Mouse (Mus musculus) heart, embryonic 16.5 days (tissue): ENCODE results near the gene Rab35. TPM values are rescaled to one million over a fixed set of nuclear protein-coding genes. Genes with fewer than 3 reads are reported as not detected.

Experiments used
- microRNA-seq: library from miRNA; unstranded; fragments of <30 nt; microRNA quantifications from one replicate; pipeline ENCODE4, GENCODE M21; 2017
- polyA plus RNA-seq: library from polyadenylated mRNA; unstranded; fragments of >200 nt; fragmentation: Nextera tagmentation; extraction: Ambion mirVana; gene quantifications from 2 replicates; pipeline ENCODE4 v1.2.1, GENCODE M21; 2015

Rab35 gene
- polyA plus RNA-seq, 1 experiment from 2014 or later = 11.0 TPM

Small RNA genes within 50 kb of the gene (microRNA-seq; reads per million reads assigned to microRNA genes)
- not detected for gene Mir7030

Other genes starting within 250 kb of the Rab35 start
- gene Msi1, start 202.3 kb upstream of the Rab35 start, polyA plus RNA-seq = 1.1 and 1.8 TPM in 2 replicates
- 0.46 and 0.92 TPM in 2 replicates for gene Pla2g1b, start 165.6 kb upstream of the Rab35 start, polyA plus RNA-seq
- 18.7 and 24.0 TPM in 2 replicates for gene Sirt4, start 147.2 kb upstream of the Rab35 start, polyA plus RNA-seq
- gene Pxn, start 125.2 kb upstream of the Rab35 start, polyA plus RNA-seq = 39.1 and 40.6 TPM in 2 replicates
- 1,003 and 1,029 TPM in 2 replicates for gene Rplp0, start 72.4 kb upstream of the Rab35 start, polyA plus RNA-seq
- gene Gcn1l1, start 66.7 kb upstream of the Rab35 start, polyA plus RNA-seq = 20.9 and 27.6 TPM in 2 replicates
- gene Bicdl1, start 99.7 kb downstream of the Rab35 start, polyA plus RNA-seq = 7.7 and 9.2 TPM in 2 replicates
- gene Cit, start 213.4 kb downstream of the Rab35 start, polyA plus RNA-seq = 21.7 and 23.1 TPM in 2 replicates